Mouse (Mus musculus) ZHBTc4 (cell line): ENCODE results near the gene Zfp617.
"Not testable (repeated sequence)": the region's sequence is repeated elsewhere in the genome, so short reads cannot be mapped to it uniquely, and the experiment has no call there.

Experiments used
- DNase-seq: peaks from one replicate; pipeline ENCODE4 v3.0.0-alpha.2; 2011; ENCODE audit warnings: low read depth, low spot score

Zfp617 gene

GRCm38 (mm10) chr8:71908309-71909261, at the start of gene Zfp617, which contains the start of gene Zfp882:
TSS of gene Zfp617 (plus strand) at chr8:71908635.
TSS of gene Zfp882 (plus strand) at chr8:71908608.
- DNase-seq, result peak; percentile 92

- not testable (repeated sequence) for DNase-seq
Measured at GRCm38 (mm10) chr8:71861551-71861950, 46.9 kb upstream of the Zfp617 start.

GRCm38 (mm10) chr8:71862038-71862437, 46.4 kb upstream of the Zfp617 start:
- DNase-seq, result not testable (repeated sequence)

- DNase-seq, result peak; percentile 54
Measured at GRCm38 (mm10) chr8:71881618-71882274, 26.7 kb upstream of the Zfp617 start, which contains the start of gene Zfp709. TSS of gene Zfp709 (plus strand) at chr8:71882019.

- DNase-seq, result peak; percentile 72
Measured at GRCm38 (mm10) chr8:71900666-71901065, 7.8 kb upstream of the Zfp617 start.

- not testable (repeated sequence) for DNase-seq
Measured at GRCm38 (mm10) chr8:71903084-71903483, 5.4 kb upstream of the Zfp617 start.

GRCm38 (mm10) chr8:71906809-71907208, 1.6 kb upstream of the Zfp617 start:
- no peak for DNase-seq

GRCm38 (mm10) chr8:71907798-71908257, 607 bp upstream of the Zfp617 start:
- no peak for DNase-seq

- no peak for DNase-seq
Measured at GRCm38 (mm10) chr8:71912286-71912685, 3.9 kb downstream of the Zfp617 start.

- DNase-seq, result peak; percentile 98
Measured at GRCm38 (mm10) chr8:71922567-71923401, 14.3 kb downstream of the Zfp617 start.

GRCm38 (mm10) chr8:71925791-71926190, 17.4 kb downstream of the Zfp617 start:
- no peak for DNase-seq

GRCm38 (mm10) chr8:71926551-71926950, 18.1 kb downstream of the Zfp617 start:
- no peak for DNase-seq

- DNase-seq, result no peak
Measured at GRCm38 (mm10) chr8:71927779-71928178, 19.3 kb downstream of the Zfp617 start.

- not testable (repeated sequence) for DNase-seq
Measured at GRCm38 (mm10) chr8:71938037-71938436, 29.6 kb downstream of the Zfp617 start.

GRCm38 (mm10) chr8:71940293-71941208, 32.1 kb downstream of the Zfp617 start:
- DNase-seq, result no peak

GRCm38 (mm10) chr8:71941776-71942175, 33.3 kb downstream of the Zfp617 start:
- DNase-seq, result no peak

GRCm38 (mm10) chr8:71948624-71949023, 40.2 kb downstream of the Zfp617 start:
- DNase-seq, result no peak

GRCm38 (mm10) chr8:71950482-71951221, 42.2 kb downstream of the Zfp617 start, which contains the start of gene Zfp961:
TSS of gene Zfp961 (plus strand) at chr8:71951038.
- DNase-seq, result peak; percentile 99

- peak; percentile 70 for DNase-seq
Measured at GRCm38 (mm10) chr8:71951436-71952161, 43.2 kb downstream of the Zfp617 start.
